Mouse (Mus musculus) lung, embryonic 16.5 days (tissue): Measurements from ENCODE around the gene Coro1b. TPM values are rescaled to one million over a fixed set of nuclear protein-coding genes. Genes with fewer than 3 reads are reported as not detected.
"Not testable (repeated sequence)": the region's sequence is repeated elsewhere in the genome, so short reads cannot be mapped to it uniquely, and the experiment has no call there.

ENCODE experiments used
- ATAC-seq: fragments of 200-750 bp; cut with Nextera tagmentation; 2 replicates; pipeline ENCODE4 v1.8.0; 2017; ENCODE audit warnings: low read depth, mild to moderate bottlenecking, moderate library complexity
- H3K27ac ChIP-seq: fragments of 300-500 bp; sonication (generic); 2 replicates; pipeline ENCODE4 v1.5.1; 2014; ENCODE audit warnings: mild to moderate bottlenecking, control low read depth, low read length
- H3K27me3 ChIP-seq: fragments of 300-500 bp; sonication (generic); 2 replicates; pipeline ENCODE4 v1.6.1; 2014; ENCODE audit warnings: low read depth, low read length, mixed read lengths; ENCODE audit not compliant: control insufficient read depth, insufficient read depth
- H3K36me3 ChIP-seq: fragments of 300-500 bp; sonication (generic); 2 replicates; pipeline ENCODE4 v1.6.1; 2014; ENCODE audit warnings: low read length; ENCODE audit not compliant: control insufficient read depth, insufficient read depth
- H3K4me1 ChIP-seq: fragments of 300-500 bp; sonication (generic); replicated peaks from 2 replicates; pipeline ENCODE4 v1.6.1; 2014; ENCODE audit warnings: low read length, mixed read lengths; ENCODE audit not compliant: control insufficient read depth, insufficient read depth
- H3K4me2 ChIP-seq: fragments of 300-500 bp; sonication (generic); 2 replicates; pipeline ENCODE4 v1.6.1; 2014; ENCODE audit warnings: low read depth, low read length, control low read depth
- H3K4me3 ChIP-seq: fragments of 300-500 bp; sonication (generic); 2 replicates; pipeline ENCODE4 v1.5.1; 2014; ENCODE audit warnings: mild to moderate bottlenecking, low read length, control low read depth
- H3K9ac ChIP-seq: fragments of 300-500 bp; sonication (generic); 2 replicates; pipeline ENCODE4 v1.6.1; 2014; ENCODE audit warnings: low read length, control low read depth
- H3K9me3 ChIP-seq: fragments of 300-500 bp; sonication (generic); 2 replicates; pipeline ENCODE4 v1.6.1; 2016; ENCODE audit warnings: low read length; ENCODE audit not compliant: control insufficient read depth
- WGBS: fragments of 180-500 bp; shearing (Covaris S2); extraction: QIAGEN DNeasy Blood & Tissue Kit; methylation state at CpG from one replicate; pipeline ENCODE4 v1.1.7; 2014; 5-methylcytosine and 5-hydroxymethylcytosine counted together
- polyA plus RNA-seq: library from polyadenylated mRNA; unstranded; fragments of >200 nt; fragmentation: Nextera tagmentation; extraction: Ambion mirVana; gene quantifications from 2 replicates; pipeline ENCODE4 v1.2.1, GENCODE M21; 2015

The Coro1b gene
- polyA plus RNA-seq, 1 experiment from 2014 or later: 174 TPM

DNA sequence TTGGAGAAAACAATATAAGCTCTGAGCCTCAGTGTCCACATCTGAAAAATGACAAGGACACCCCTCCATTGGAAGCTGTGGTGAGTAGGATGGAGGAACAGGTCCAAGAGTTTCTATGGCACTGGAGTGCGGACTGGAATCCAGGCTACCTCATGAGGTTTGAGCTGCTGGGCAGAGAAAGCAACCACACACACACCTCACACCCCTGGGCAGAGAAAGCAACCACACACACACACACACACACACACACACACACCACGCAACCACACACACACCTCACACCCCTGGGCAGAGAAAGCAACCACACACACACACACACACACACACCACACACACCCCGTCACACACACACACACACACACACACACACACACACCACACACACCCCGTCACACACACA is 23.2 kb upstream of the Coro1b start:
- Histone ChIP-seq H3K27ac (0 out of 2 replicates have a peak overlapping the region, but pooled peaks have one; percentile 1), H3K4me2 (peak overlapping the region; percentile 72), H3K36me3 (peaks cover 11% of the 10 kb centered on the region), H3K9ac (peak overlapping the region; percentile 93), H3K4me3 (peak overlapping the region; percentile 89), H3K4me1 (peaks cover 15% of the 10 kb centered on the region)
- ATAC-seq: peak; percentile 10
- H3K27me3 ChIP-seq, H3K9me3 ChIP-seq: not testable (repeated sequence)
- WGBS: 19% methylated on average over 2 of the region's 4 CpGs

DNA sequence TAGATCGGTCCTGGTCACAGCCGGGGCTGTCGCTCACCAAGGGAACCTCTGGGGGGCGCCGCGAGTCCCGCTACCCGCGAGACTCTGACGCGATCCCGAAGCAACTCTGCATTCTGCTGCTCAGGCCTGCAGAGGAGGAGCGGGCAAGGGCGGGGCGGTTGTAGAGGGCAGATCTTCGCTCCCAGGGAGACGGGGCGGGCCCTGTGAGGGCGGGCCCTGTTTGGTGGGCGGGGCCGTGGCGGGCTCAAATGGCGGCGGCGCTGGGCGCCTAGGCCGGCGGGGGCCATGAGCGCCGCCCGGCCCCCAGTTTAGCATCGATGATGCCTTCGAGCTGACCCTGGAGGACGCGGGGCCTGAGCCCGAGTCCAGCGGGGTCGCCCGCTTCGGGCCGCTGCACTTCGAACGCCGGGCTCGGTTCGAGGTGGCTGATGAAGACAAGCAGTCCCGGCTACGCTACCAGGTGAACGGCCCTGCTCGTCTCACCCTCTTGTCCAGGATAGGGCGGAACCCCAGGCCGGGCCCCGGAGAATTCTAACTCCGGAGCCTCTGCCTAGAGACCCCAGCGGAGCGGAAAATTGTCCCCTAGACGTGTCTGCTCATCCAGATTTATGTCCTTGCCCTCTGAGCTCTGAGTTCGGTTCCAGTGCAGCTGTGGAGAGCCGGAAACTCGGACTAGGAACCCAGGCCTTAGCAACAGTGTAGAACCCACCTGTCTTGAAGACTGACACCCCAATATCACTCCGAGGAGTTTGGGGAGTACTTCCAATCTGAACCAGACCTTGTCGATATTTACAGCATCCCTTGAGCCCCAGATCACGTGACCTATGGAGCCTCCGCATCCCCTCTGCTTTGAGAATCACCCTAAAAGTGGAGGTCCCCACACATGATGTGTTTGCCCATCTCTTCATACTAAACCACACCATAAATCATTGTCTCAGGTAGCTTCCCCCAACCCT is 22.4 kb upstream of the Coro1b start, which contains the start of gene Aip:
TSS of gene Aip (minus strand) at position 118 of the 956 bp plus-strand sequence.
- peak within 1 kb of the TSS; percentile 93 for H3K9ac ChIP-seq
- WGBS: under 1% methylated on average over 58 of the region's 64 CpGs
- peaks cover 11% of the 10 kb centered on the region for H3K36me3 ChIP-seq
- peak within 1 kb of the TSS; percentile 50 for H3K27ac ChIP-seq
- peaks cover 8% of the 10 kb centered on the region for H3K4me1 ChIP-seq
- peak; percentile 94 for ATAC-seq
- peak within 1 kb of the TSS; percentile 72 for H3K4me2 ChIP-seq
- H3K27me3 ChIP-seq: no peaks in the 10 kb centered on the region
- H3K4me3 ChIP-seq: peak within 1 kb of the TSS; percentile 89
- H3K9me3 ChIP-seq: no peaks in the 10 kb centered on the region

DNA sequence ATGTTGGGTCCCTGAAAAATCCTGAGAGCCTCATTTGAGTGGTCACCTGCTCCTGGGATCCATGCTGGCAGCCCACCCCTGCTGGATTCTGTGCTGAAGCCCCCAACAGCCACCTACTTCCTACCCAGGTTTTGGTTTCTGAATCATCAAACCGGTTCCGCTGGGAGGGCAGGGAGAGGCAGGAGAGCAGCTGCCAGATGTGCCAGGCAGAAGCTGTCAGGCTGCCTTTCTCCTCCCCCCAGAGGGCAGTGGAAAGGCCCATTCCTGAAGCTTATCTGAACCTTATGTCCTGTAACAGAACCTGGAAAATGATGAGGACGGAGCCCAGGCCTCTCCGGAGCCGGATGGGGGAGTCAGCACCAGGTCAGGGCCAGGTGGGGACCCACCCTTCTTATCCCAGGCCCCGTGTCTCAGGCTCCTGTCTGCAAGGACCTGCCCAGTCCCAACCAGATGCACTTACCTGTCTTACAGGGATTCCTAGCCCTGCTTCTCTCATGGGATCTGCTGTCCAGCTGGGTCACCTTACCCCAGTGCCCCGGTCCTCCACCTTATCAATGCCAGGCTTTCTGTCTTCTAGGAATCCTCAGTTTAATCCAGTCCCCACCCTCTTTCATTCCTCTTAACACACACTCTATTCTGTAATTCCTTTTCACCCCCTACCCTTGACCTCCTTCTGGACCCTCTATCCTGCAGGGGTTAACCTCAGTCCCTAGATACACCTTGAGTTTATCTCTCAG is 21.5 kb upstream of the Coro1b start:
- H3K9me3 ChIP-seq: no peaks in the 10 kb centered on the region
- peak overlapping the region; percentile 72 for H3K4me2 ChIP-seq
- H3K27me3 ChIP-seq: no peaks in the 10 kb centered on the region
- peaks cover 11% of the 10 kb centered on the region for H3K36me3 ChIP-seq
- peaks cover 8% of the 10 kb centered on the region for H3K4me1 ChIP-seq
- peak overlapping the region; percentile 89 for H3K4me3 ChIP-seq
- no peak for ATAC-seq
- no peak overlapping the region for H3K27ac ChIP-seq
- WGBS: 48% methylated on average over 7 of the region's 7 CpGs
- H3K9ac ChIP-seq: peak overlapping the region; percentile 93

DNA sequence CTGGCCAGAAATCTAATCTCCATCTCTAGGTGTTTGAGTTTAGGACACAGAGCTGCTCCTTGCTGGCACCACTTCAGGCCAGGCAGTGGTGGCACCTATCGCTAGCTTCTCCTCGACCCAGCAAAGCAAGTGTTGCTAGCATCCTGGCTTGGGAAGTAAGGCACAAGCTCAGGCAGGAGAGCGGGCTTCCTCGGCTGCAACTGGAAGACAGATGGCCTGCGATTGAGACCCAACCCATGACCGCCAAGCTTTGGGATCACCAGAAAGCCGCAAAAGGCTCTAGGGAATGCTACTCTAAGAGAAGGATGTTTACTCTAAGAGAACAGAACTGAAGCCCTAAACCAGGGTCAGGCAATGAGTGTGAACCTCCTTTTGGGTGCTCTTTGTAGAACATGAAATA is 19.0 kb upstream of the Coro1b start:
- no peak for ATAC-seq
- Histone ChIP-seq H3K27ac (no peak overlapping the region), H3K36me3 (peaks cover 17% of the 10 kb centered on the region), H3K4me1 (peaks cover 8% of the 10 kb centered on the region), H3K27me3 (no peaks in the 10 kb centered on the region), H3K4me2 (no peak overlapping the region), H3K9ac (no peak overlapping the region; the same call in 1 of the 2 replicates), H3K4me3 (no peak overlapping the region), H3K9me3 (no peaks in the 10 kb centered on the region)
- WGBS: 86% methylated on average over 7 of the region's 7 CpGs

DNA sequence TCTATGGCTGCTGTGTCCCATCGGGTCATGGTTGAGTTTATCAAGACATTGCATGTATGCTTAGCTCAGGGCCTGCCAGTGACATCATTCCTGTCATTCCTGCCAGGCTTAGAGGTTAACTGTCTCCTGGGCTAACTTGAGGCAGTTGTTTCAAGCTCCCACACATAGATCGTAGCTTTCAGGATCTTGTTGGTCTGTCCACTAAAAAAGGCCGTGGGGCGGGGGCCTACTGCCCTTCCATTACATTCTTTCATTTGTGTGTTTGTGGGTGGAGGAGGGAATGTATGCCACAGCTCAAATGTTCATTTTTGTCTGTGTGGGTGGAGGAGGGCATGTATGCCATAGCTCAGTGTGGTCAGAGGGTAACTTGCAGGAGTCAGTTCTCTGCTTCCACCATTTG is 18.3 kb upstream of the Coro1b start:
- peaks cover 17% of the 10 kb centered on the region for H3K36me3 ChIP-seq
- ATAC-seq: no peak
- H3K9ac ChIP-seq: no peak overlapping the region
- no peak overlapping the region for H3K4me3 ChIP-seq
- no peaks in the 10 kb centered on the region for H3K27me3 ChIP-seq
- no peak overlapping the region for H3K4me2 ChIP-seq
- whole genome bisulfite sequencing: 88% methylated on average over 4 of the region's 4 CpGs
- no peaks in the 10 kb centered on the region for H3K9me3 ChIP-seq
- peaks cover 8% of the 10 kb centered on the region for H3K4me1 ChIP-seq
- no peak overlapping the region for H3K27ac ChIP-seq

DNA sequence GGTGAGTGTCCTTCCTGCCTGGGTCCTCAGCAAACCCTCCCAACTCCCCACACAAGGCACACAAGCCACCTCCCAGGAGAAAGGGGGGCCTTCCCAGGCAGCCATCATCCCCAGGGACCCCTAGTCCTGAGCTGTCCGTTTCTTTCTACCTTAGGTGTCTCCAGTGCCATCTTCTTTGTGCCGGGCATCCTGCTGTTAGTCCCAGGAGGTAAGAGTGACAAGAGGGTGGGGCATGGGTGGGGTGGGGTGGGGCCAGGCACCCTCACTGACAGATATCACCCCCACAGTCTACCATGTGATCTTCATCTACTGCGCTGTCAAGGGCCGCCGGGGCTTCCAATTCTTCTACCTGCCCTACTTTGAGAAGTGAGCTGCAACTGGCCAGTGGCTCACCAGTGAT is 17.3 kb upstream of the Coro1b start:
- no peak overlapping the region for H3K9ac ChIP-seq
- H3K9me3 ChIP-seq: no peaks in the 10 kb centered on the region
- H3K27me3 ChIP-seq: no peaks in the 10 kb centered on the region
- peaks cover 8% of the 10 kb centered on the region for H3K4me1 ChIP-seq
- no peak overlapping the region for H3K4me2 ChIP-seq
- no peak overlapping the region for H3K27ac ChIP-seq
- H3K36me3 ChIP-seq: peaks cover 17% of the 10 kb centered on the region
- no peak overlapping the region for H3K4me3 ChIP-seq
- WGBS: 88% methylated on average over 5 of the region's 5 CpGs
- no peak for ATAC-seq

DNA sequence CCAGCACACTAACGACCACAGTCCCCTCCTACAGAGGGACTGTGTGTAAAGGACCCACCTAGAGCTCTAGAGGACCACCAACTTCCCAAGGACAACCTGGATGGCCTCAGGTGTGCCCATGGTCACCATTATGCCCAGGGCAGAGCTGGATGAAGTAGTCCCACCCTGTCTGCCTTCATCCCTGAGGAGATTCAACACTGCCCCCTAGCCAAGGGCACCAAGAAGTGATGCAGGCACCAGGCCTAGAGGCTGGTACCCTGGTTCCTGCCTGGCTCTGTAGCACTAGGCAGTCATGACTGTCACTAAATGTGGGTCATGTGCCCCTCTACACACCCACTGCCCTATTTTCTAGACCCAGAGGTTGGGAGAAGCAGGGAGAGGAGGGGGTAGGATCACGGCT is 16.7 kb upstream of the Coro1b start:
- no peak overlapping the region for H3K4me3 ChIP-seq
- no peak overlapping the region for H3K27ac ChIP-seq
- no peaks in the 10 kb centered on the region for H3K27me3 ChIP-seq
- WGBS: 90% methylated on average over 2 of the region's 2 CpGs
- H3K36me3 ChIP-seq: peaks cover 17% of the 10 kb centered on the region
- H3K4me1 ChIP-seq: peaks cover 4% of the 10 kb centered on the region
- no peak overlapping the region for H3K4me2 ChIP-seq
- ATAC-seq: no peak
- H3K9ac ChIP-seq: no peak overlapping the region
- no peaks in the 10 kb centered on the region for H3K9me3 ChIP-seq

DNA sequence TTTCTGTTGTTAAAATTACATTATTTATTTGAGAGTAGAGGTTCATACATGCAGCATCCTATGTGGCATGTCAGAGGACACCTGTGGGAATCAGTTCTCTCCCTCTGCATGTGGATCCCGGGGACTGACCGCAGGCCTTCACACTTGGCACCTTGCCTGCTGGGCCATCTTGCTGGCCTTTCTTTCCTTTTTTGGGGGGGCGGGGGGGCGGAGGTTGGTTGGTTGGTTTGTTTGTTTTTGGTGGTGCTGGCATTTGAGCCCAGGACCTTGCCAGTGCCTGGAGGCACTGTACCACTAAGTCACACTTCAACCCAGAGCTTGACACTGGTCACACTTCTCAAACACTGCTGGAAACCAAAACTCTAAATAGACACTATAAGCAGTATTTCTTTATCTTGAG is 14.1 kb upstream of the Coro1b start:
- H3K9me3 ChIP-seq: no peaks in the 10 kb centered on the region
- no peak overlapping the region for H3K4me3 ChIP-seq
- H3K36me3 ChIP-seq: peaks cover 11% of the 10 kb centered on the region
- 85% methylated on average over 4 of the region's 4 CpGs for WGBS
- H3K27ac ChIP-seq: no peak overlapping the region
- no peak overlapping the region for H3K9ac ChIP-seq
- 0 out of 2 replicates have a peak, but pooled peaks cover 4% of the 10 kb centered on the region for H3K4me1 ChIP-seq
- ATAC-seq: no peak
- no peaks in the 10 kb centered on the region for H3K27me3 ChIP-seq
- H3K4me2 ChIP-seq: no peak overlapping the region
